Comparison of ENCODE assay signal across 15 mouse cellular contexts in the genomic region with DNA sequence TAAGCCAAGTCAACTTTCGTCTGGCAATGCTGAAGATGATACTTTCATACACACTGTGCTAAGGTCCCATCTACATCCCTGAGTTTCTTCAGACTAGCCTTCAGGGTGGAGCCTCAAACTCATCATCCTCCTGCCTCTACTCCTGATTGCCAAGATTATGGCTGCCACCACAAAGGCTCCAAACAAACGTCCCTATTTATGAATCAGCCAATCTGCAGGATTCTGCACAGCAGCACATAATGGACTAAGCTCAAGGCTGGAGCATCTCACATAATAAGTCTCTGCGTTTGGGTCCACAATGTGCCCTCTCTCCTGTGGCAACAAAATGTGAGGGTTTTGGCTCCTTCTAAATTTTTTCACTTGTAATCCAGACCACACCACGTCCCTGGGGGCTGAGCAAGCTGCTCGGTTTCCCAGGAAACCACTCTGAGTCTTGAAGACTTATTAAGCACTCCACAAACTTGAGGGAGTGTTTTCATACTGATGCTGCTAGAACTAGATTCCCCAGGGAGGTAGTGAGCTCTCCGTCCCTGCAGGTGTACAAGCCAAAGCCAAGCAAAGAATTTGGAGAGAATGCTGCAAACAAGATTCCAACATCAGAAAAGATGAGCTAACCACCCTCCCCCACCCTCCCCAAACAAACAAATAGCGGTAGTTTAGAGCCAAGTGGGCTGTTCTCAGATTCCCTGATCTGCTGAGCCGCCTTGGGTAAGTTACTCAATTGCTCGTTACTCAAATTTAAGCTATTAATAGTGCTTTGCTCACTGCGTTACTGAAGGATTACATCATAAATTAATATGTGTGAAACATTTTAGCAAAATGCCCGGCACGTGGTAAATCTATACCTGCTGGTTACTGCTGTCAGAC. TPM values are rescaled to one million over a fixed set of nuclear protein-coding genes. Genes with fewer than 3 reads are reported as not detected.
DNase-seq lines count a peak whose midpoint lies in the region; ATAC-seq and TF ChIP-seq lines count a peak whose summit lies in the region.
"Had no signal": no experiment of that assay in that cellular context is flagged by ENCODE, and none has a peak within 500 bp of the region (broad histone marks: within the 10 kb centered on the region; RNA-seq: fewer than 3 reads in every experiment).

No protein-coding gene starts in this region.

- no peaks in the 10 kb centered on the region for H3K36me3 ChIP-seq in embryonic facial prominence, embryonic 14.5 days (ENCODE audit: control insufficient read depth, insufficient read depth, low read length)
- no peaks in the 10 kb centered on the region for H3K36me3 ChIP-seq in embryonic facial prominence, embryonic 10.5 days (replicated peaks)
- H3K36me3 ChIP-seq in lung, postnatal 0 days (ENCODE audit: insufficient read depth, low read length), result no peaks in the 10 kb centered on the region
- H3K36me3 ChIP-seq: G1E; hindbrain, embryonic 15.5 days; limb, embryonic 15.5 days; lung, embryonic 15.5 days had no signal

- 42% methylated on average over 12 of the region's 12 CpGs for WGBS in embryonic facial prominence, embryonic 14.5 days
- WGBS in embryonic facial prominence, embryonic 10.5 days, result 62% methylated on average over 12 of the region's 12 CpGs
- WGBS in lung, postnatal 0 days, result 35% methylated on average over 12 of the region's 12 CpGs
- 16% methylated on average over 12 of the region's 12 CpGs for WGBS in olfactory bulb, adult 2 months

- no peak for TF ChIP-seq CTCF in lung, postnatal 0 days (IDR thresholded peaks at IDR 0.05)
- TF ChIP-seq CTCF in olfactory bulb, adult 2 months (IDR thresholded peaks at IDR 0.05; ENCODE audit: insufficient read depth, low read depth, low read length), result no peak

- no peak overlapping the region for H3K4me2 ChIP-seq in embryonic facial prominence, embryonic 14.5 days (ENCODE audit: low read depth, low read length)
- H3K4me2 ChIP-seq in lung, postnatal 0 days (replicated peaks; ENCODE audit: low read depth, low read length), result no peak overlapping the region
- H3K4me2 ChIP-seq: hindbrain, embryonic 15.5 days; limb, embryonic 15.5 days; lung, embryonic 15.5 days had no signal

- no peak; the same call in 1 of the 2 replicates for ATAC-seq in embryonic facial prominence, embryonic 14.5 days (ENCODE audit: low read depth)
- peak; percentile 55 for ATAC-seq in lung, postnatal 0 days
- no peak for ATAC-seq in activated CD4-positive, CD25-positive, alpha-beta regulatory T cell, adult 4 months

- H3K4me1 ChIP-seq in embryonic facial prominence, embryonic 14.5 days (ENCODE audit: control insufficient read depth, insufficient read depth, low read length), result no peaks in the 10 kb centered on the region
- peaks cover 14% of the 10 kb centered on the region for H3K4me1 ChIP-seq in embryonic facial prominence, embryonic 10.5 days
- H3K4me1 ChIP-seq in lung, postnatal 0 days (ENCODE audit: insufficient read depth, low read depth, low read length), result no peaks in the 10 kb centered on the region
- H3K4me1 ChIP-seq in olfactory bulb, adult 2 months (ENCODE audit: control insufficient read depth, insufficient read depth, low read length), result peaks cover 27% of the 10 kb centered on the region

- intact Hi-C loops in left cerebral cortex, postnatal 10 days (cut with DNase I), result no loop called here

- no peak for TF ChIP-seq POLR2A in olfactory bulb, adult 2 months (IDR thresholded peaks at IDR 0.05; ENCODE audit: insufficient read depth, low read depth, low read length)

- no peak overlapping the region for H3K9ac ChIP-seq in embryonic facial prominence, embryonic 14.5 days (ENCODE audit: low read depth, low read length)
- H3K9ac ChIP-seq in lung, postnatal 0 days (replicated peaks; ENCODE audit: low read depth), result no peak overlapping the region
- H3K9ac ChIP-seq: hindbrain, embryonic 15.5 days; limb, embryonic 15.5 days; lung, embryonic 15.5 days had no signal

- no peaks in the 10 kb centered on the region for H3K27me3 ChIP-seq in embryonic facial prominence, embryonic 14.5 days (replicated peaks; ENCODE audit: control insufficient read depth, insufficient read depth, low read length)
- H3K27me3 ChIP-seq in embryonic facial prominence, embryonic 10.5 days (replicated peaks; ENCODE audit: low read depth, poor library complexity, severe bottlenecking), result no peaks in the 10 kb centered on the region
- no peaks in the 10 kb centered on the region for H3K27me3 ChIP-seq in lung, postnatal 0 days (replicated peaks; ENCODE audit: insufficient read depth, low read length)
- H3K27me3 ChIP-seq: hindbrain, embryonic 15.5 days; limb, embryonic 15.5 days; lung, embryonic 15.5 days had no signal

- no peak overlapping the region for H3K27ac ChIP-seq in embryonic facial prominence, embryonic 14.5 days (replicated peaks; ENCODE audit: low read depth, low read length)
- no peak overlapping the region for H3K27ac ChIP-seq in embryonic facial prominence, embryonic 10.5 days (replicated peaks)
- no peak overlapping the region for H3K27ac ChIP-seq in lung, postnatal 0 days (ENCODE audit: low read length)
- H3K27ac ChIP-seq in olfactory bulb, adult 2 months (ENCODE audit: insufficient read depth, low read depth, low read length), result 0 out of 2 replicates have a peak overlapping the region, but pooled peaks have one; percentile 32
- H3K27ac ChIP-seq: hindbrain, embryonic 15.5 days; limb, embryonic 15.5 days; lung, embryonic 15.5 days had no signal

- H3K4me3 ChIP-seq in embryonic facial prominence, embryonic 14.5 days (ENCODE audit: low read depth, low read length), result no peak overlapping the region
- no peak overlapping the region for H3K4me3 ChIP-seq in embryonic facial prominence, embryonic 10.5 days
- H3K4me3 ChIP-seq in lung, postnatal 0 days (ENCODE audit: low read depth, low read length), result no peak overlapping the region
- no peak overlapping the region for H3K4me3 ChIP-seq in olfactory bulb, adult 2 months (ENCODE audit: insufficient read depth, low read depth, low read length)
- H3K4me3 ChIP-seq: hindbrain, embryonic 15.5 days; limb, embryonic 15.5 days; lung, embryonic 15.5 days had no signal

- DNase-seq in embryonic facial prominence, embryonic 14.5 days (ENCODE audit: low spot score), result peak; percentile 46
- DNase-seq in embryonic facial prominence, embryonic 10.5 days (ENCODE audit: low spot score), result no peak
- DNase-seq in lung, postnatal 0 days (ENCODE audit: low spot score), result peak; percentile 74
- DNase-seq in lung, postnatal 10 days, result no peak
- peak; percentile 60 for DNase-seq in gastrocnemius, postnatal 25 days
- DNase-seq in left cerebral cortex, postnatal 10 days (ENCODE audit: extremely low spot score in 1 of 2, low spot score in 2 of 2), result no peak

- no peak for TF ChIP-seq EP300 in lung, postnatal 0 days (IDR thresholded peaks at IDR 0.05)

- no peaks in the 10 kb centered on the region for H3K9me3 ChIP-seq in embryonic facial prominence, embryonic 14.5 days (ENCODE audit: control insufficient read depth, low read length)
- H3K9me3 ChIP-seq in embryonic facial prominence, embryonic 10.5 days, result no peaks in the 10 kb centered on the region
- no peaks in the 10 kb centered on the region for H3K9me3 ChIP-seq in lung, postnatal 0 days (ENCODE audit: low read length)
- H3K9me3 ChIP-seq: G1E; hindbrain, embryonic 15.5 days; limb, embryonic 15.5 days; lung, embryonic 15.5 days had no signal

RNA-seq across cellular contexts. Expression of a gene that starts 21.8 kb away (rescaled TPM):
- polyA plus RNA-seq in embryonic facial prominence, embryonic 14.5 days (2014; fragmentation: Nextera tagmentation; extraction: Ambion mirVana), result 0.24 and 0.39 TPM in 2 replicates
- not detected in 2 replicates for polyA plus RNA-seq in embryonic facial prominence, embryonic 10.5 days (2016; fragmentation: Nextera tagmentation; extraction: Ambion mirVana)
- not detected in 2 replicates for polyA plus RNA-seq in lung, postnatal 0 days (2015; fragmentation: Nextera tagmentation; extraction: Ambion mirVana)
- total RNA-seq in gastrocnemius, postnatal 25 days (2021), result not detected
- polyA plus RNA-seq in olfactory bulb, adult 2 months (2012; ENCODE audit: insufficient read depth, insufficient read length, low replicate concordance, missing spikeins), result not detected in 2 replicates
- under 1 TPM; 0.24 to 0.30 TPM for total RNA-seq in left cerebral cortex, postnatal 10 days (2021)
- not detected for polyA plus RNA-seq in activated CD4-positive, CD25-positive, alpha-beta regulatory T cell, adult 4 months (2017; shearing (Covaris generic))
- total RNA-seq: G1E had no signal
- polyA plus RNA-seq: cortical plate, adult 2 months; G1E; gonadal fat pad, adult 2 months; hindbrain, embryonic 15.5 days; kidney, embryonic 14.5 days; lung, embryonic 15.5 days had no signal

RNA-seq across cellular contexts. Expression of a gene that starts 34.4 kb away (rescaled TPM):
- 36.1 and 39.1 TPM in 2 replicates for polyA plus RNA-seq in embryonic facial prominence, embryonic 14.5 days (2014; fragmentation: Nextera tagmentation; extraction: Ambion mirVana)
- polyA plus RNA-seq in embryonic facial prominence, embryonic 10.5 days (2016; fragmentation: Nextera tagmentation; extraction: Ambion mirVana), result 17.0 and 17.4 TPM in 2 replicates
- polyA plus RNA-seq in lung, postnatal 0 days (2015; fragmentation: Nextera tagmentation; extraction: Ambion mirVana), result 30.1 and 35.4 TPM in 2 replicates
- 1 to 10 TPM; 6.7 to 7.9 TPM for total RNA-seq in gastrocnemius, postnatal 25 days (2021)
- polyA plus RNA-seq in olfactory bulb, adult 2 months (2012; ENCODE audit: insufficient read depth, insufficient read length, low replicate concordance, missing spikeins), result not detected in 2 replicates
- total RNA-seq in left cerebral cortex, postnatal 10 days (2021), result 100 to 1,000 TPM; 289 to 299 TPM
- polyA plus RNA-seq in activated CD4-positive, CD25-positive, alpha-beta regulatory T cell, adult 4 months (2017; shearing (Covaris generic)), result under 1 TPM in 1 of 2 experiments, not detected in 1; 0.16 TPM
- polyA plus RNA-seq: G1E had no signal

Comparison
In these comparisons a context has a peak if more than half of its experiments do, and no peak if none do; other contexts are left out.
1. DNase-seq: peak in embryonic facial prominence, embryonic 14.5 days (single experiment), lung, postnatal 0 days (single experiment) and gastrocnemius, postnatal 25 days (single experiment); none in embryonic facial prominence, embryonic 10.5 days (single experiment), lung, postnatal 10 days (single experiment) and left cerebral cortex, postnatal 10 days (0 of 2).
2. RNA of a gene that starts 34.4 kb away (polyA plus RNA-seq): not detected in olfactory bulb, adult 2 months, 36.1 to 39.1 TPM in embryonic facial prominence, embryonic 14.5 days, 30.1 to 35.4 TPM in lung, postnatal 0 days and 17.0 to 17.4 TPM in embryonic facial prominence, embryonic 10.5 days; 0.16 TPM in activated CD4-positive, CD25-positive, alpha-beta regulatory T cell, adult 4 months; every median in the first group is over 10 times any median in the second.